Mouse (Mus musculus) cerebellum, postnatal 10 days (tissue): ENCODE results near the gene Stpg3.
A peak's percentile ranks its signal among the peaks of the same experiment; 100 is the strongest.

Source experiments
- DNase-seq, 2 experiments: peaks; one replicate each; pipeline ENCODE4 v3.0.0; 2021; ENCODE audit warnings: mixed read lengths in 2 of 2

The Stpg3 gene

DNA sequence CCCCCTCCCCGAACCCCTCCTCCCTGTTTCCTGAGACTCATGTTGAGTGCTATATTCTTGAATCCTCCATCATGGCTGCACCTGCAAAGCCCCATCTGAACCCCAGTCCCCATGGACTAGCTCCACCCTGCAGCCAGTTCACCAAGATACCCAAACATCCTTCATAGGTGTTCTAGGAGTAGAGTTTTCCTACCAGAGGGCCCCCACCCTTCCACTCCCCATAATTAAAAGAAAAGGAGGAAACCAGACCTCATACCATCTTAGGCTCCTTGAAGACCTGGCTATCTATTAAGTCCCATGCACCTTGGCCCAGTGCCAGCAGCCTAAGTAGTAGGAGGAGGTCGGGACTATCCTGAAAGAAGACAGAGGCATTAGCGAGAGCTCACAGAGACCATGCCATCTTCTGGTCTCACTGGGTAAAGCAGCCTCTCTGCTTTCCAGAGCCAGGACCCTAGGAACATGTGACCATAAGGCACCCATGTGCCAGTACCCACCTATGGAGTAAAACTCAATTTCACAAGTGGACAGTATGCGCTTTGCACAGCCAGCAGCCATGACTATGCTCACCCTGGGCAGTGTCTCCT is 10.7 kb downstream of the Stpg3 start:
- peak; percentile 37 to 56 for DNase-seq

DNA sequence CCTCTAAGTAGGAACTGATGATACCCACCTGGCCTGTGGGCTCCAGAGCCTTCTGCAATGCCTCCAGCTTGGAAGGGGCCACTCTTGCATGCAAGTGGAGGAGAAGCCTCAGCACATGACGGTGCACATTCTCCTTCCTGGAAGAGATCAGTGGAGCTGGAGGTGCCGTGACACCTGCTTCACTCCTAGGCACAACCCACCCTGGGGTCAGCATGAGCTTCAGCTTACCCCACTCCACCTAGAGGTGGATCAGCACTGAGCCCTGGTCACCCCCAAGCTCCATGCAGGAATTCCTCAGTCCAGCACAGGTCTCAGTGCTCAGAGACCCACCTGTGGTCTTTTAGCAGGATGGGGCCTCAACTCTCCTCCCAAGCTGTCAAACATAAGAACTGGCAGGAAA is 13.8 kb downstream of the Stpg3 start:
- DNase-seq, result no peak

DNA sequence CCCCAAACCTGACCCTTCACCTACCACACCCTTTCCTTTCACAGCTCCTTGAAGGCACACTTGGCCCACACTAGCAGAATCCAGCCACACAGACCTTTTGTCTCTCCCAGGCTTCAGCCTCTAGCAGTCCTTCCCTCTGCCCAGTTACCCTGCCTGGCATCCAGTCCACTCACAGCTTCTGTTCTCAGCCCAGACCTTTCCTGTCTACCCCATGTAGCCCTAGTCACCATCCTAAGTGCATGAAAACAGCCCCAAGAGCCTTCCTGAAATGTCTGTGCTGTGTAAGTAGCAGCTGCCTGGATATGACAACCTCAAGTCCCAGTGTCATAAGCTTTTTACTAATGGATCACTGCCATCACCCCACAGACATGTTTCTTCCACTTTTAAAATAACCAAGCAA is 16.5 kb downstream of the Stpg3 start:
- no peak for DNase-seq

DNA sequence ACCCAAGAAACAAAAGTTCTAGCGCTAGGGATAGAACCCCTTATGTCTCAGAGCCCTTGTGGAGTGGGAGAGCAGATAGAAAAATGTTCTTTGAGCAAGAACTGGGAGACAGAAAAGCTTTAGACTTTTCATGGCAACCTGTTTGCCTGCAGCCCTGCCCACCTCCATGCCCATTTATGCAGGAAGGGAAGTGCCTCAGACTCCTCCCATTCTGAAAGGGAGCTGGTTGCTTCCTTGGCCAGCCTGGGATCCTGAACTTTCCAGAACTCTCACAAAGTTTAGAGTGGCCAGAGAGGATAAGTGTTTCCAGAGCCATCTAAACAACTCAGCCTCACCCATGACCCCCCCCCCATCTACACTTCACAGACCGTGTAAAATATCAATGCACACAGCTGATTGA is 17.2 kb downstream of the Stpg3 start:
- DNase-seq, result no peak

DNA sequence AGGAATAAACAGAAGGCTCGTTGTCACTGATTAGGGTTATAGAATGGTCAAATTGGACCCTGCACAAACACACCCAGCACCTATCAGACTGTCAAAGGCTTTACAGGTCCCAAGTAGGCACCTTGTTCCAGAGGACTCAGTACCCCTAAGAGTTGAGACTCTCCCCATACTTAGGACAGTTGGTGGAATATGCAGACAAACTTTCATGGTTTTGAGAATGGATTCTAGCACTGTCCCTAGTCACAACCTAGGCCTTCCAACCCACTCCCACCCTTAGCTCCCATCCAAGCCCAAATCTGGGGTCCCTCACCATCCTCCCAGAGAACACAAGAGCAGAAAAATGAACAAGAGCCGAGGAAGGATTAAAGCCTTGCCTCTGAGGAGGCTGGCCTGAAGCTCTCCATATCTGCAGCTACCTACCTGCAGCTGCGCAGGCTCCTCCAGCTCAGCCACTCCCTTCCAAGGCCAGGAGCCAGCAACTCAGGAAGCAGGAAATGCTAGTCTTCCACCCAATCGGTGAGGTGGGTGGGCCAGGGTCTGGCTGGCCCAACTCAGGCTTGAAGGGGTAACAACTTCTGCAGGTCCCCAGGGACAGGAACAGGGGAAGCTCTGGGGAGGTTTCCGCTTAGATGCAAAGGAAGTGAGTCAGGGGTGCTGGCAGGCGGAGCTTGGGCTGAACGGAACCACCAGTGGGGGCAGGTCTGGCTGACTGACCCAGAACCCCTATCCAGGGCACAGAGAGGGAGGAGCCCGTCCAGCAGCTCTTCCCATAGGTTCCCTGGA is 18.1 kb downstream of the Stpg3 start, which contains the start of gene Tor4a:
TSS of gene Tor4a (minus strand) at position 715 of the 783 bp plus-strand sequence.
- DNase-seq, result no peak

DNA sequence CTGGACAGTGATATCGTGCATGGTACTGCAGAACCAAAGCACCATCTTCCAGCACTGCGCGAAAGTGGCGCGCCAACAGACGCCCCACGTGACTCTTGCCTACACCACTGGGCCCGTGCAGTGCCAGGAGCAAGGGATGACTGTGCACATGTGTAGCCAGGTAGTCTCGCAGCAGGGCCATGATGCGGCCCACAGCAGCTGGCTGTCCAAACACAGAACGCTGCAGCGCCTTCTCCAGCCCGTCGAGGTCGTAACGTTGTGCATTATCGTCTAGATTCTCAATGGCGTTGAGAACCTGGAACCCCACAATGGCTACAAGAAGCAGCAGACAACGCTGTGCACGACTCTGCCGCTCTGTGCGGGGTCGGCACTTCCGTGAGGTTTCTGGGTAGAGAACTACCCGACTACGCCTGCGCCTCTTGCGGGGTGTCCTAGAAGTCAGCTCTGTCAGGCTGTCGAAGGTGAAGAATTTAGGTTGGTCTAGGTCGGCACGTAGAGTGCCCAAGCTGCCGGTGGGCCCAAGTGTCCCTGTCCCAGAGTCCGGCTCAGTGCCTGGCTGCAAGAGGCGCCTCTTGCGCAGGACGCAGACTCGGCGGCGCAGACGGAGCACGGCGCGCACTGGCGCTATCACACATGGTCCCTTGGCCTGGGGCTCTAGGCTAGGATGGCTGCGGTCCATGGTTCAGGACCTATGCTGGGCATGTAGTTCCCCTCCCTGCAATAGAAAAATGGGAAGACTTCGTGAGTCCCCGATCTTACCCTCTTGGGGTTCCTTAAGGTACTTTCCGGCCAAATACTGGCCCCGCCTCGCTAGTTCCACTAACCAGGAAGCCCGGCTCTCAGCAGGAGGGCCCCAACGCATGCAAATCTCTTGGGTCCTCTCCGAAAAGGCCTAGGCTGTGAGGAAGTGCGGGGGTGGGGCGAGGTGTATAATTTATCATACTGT is 19.0 kb downstream of the Stpg3 start:
- DNase-seq, result peak in 1 of 2 experiments; percentile 43

DNA sequence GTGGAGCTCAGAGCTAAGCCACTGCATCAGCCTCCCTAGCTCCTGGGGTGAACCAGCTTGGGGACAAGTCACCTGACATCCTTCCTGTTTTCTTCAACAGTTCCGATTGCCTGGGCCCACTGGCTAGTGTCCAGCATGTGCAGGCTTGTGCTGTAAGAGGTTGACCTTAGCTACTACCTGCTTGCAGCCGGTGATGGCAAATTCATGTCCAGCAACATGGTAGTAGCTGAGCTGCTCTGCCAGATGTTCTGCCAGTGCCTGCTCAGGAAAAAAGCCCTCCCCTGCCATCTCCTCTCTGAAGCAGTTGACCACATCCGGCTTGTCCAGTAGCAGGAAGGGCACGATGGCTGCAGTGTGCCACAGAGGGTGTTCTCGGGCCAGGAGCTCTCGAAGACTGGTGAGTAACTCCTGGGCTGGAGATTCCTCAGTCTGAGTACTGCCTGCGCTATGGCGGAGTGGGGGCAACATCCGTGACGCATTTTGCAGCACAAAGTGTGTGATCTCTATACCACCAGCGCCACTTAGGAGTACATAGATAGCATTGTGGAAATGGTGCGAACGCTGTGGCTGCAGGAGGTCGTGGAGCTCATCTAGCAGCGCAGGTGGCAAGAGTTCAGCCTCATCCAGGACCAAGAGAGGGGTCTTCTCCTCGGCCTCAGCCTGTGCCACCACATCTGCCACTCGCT is 19.8 kb downstream of the Stpg3 start:
- no peak for DNase-seq

DNA sequence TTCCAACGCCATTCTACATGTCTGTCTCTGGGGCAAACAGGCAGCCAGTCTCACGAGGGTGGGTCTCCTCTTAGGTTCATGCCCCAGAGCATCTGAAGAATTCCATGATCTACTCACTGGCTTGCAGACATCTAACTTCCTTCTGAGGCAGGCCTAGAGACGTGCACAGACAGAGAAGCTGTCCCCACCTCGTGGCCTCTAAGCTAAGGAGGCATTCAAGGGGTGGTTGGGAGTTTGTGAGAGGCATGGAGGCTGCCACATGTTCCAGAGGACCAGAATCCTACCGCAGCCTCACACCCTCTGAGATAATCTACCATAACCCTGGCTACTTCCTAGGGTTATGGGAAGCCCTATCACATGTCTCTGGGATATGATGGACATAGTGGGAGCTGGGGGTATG is 20.4 kb downstream of the Stpg3 start:
- no peak for DNase-seq

DNA sequence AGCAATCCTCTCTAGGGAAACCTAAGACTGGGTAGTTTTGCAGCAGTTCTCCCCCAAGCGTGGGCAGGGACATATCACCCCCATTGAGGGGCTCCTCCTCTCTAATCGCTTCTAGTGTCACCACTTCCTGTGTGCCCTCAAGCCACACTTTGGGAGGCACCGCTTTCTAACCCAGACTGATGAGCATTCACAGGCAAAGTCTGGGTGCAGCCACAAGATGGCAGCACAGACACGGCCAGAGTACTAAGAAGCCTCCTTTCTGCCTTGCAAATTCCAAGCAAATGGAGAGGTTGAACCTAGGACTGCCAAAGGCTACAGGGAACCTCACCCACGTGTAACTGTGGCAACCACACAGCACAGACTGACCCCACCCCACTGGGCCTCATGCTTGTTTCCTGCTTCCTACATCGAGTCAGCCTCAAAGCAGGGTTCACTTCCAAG is 21.1 kb downstream of the Stpg3 start:
- peak; percentile 91 for DNase-seq

DNA sequence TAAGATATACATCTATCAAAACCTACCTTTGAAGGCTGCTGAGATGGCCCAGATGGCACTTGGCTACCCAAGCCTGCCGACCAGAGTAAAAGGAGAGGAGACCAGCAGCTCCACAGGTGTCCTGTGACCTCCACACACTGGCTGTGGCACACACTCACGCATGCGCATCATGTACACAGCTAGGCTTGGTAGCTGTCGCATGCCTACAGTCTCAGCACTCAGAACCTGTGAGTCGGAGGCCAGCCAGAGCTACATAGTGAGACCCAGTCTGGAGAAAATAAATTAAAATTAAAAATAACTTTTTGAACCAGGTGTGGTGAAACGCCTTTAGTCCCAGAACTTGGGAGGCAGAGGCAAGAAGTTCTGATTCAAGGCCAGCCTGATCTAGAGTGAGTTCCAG is 26.6 kb downstream of the Stpg3 start:
- no peak for DNase-seq

DNA sequence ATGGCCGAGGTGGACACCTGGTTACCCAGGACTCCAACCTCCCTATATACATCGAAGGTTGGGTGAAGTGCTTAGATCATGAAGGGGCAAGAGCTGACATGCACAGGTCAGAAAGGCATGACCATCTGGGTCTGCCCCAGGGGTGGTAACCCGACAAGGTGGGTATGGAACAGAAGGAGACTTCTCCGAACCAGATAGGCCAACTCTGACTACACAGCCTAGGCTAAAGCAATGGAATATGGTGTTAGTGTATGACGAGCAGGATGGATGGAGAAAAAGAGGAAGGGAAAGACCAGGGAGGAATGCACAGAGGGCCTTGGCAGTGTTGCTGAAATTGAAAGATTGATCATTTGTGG is 27.9 kb downstream of the Stpg3 start:
- DNase-seq, result no peak

DNA sequence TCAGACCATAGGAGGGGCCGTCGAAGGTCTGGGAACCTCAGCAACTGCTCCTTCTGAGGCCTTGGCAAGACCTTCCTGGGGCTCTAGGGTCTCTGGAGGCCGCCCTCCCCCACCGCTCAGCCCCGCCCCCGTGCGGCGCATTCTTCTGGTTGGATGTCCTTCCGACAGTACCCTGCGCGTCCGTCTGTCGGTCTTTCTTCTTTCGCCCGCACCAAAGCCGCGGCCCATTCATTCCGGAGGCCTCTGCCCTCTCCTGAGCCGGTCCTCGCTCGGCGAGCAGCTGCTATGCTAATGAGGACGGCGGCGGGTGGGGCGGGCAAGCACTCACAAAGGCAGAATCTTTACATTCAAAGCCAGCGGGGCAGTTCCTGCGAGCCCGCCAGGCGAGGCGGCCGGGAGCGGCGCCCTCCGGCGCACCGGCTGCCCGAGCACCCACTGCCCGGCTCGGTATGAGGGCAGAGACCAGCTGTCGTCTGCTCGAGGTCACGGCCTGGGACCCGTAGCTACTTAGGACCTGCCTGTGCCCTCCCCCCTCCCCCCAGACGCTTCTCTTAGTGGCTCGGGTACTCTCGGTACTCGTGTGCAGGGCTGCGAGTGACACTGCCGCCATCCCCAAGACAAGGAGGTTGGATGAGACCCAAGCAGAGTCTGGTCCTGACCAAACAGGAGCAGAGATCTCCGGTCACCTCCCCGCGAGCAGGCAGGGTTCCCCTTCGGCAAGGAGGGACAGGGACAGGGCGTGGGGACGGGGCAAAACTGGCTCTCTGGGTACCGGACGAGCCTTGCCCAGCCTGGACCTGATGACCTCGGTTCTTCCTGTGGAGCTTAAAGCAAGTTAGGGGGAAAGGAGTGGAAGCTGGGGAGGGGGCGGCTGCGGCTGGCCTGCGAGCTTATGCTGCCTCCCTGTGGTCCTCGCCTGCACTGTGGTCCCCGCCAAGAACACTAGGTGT is 28.5 kb downstream of the Stpg3 start:
- DNase-seq, result peak; percentile 73 to 75

DNA sequence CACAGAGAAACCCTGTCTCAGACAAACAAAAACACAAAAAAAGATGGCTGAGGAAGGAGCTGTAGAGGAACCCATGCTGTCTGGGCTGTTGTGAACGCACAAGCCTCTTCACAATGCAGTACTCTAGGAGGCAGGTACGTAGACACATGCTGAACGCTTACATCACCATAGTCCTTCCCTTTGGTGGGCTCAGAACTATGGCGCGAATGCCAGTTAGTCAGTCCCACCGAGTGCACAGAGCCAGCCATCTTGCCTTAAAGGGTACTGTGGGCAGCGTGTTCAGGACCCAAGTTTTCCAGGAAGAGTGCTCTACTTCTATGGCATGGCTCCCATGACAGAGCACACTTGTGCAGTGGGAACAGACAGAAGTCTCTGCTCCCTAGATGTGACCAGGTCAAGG is 29.9 kb downstream of the Stpg3 start:
- no peak for DNase-seq

DNA sequence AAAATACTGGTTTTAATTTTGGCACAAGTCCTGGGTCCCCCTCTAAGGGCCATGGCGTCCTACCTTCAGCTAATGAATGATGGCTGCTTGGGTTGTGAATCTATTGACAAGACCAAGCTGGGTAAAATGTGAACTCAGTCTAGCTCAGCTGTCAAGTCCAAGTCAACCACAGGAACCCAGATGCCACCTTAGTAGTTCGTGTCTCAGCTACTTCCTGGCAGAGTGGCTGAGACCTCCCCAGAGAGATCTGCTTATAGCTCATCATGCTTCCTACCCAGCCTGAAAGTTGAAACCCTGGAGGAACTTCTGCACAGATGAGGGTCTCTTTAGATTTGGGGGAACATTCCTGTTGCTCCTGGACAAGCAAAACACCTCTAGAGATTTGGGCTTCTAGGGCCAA is 31.1 kb downstream of the Stpg3 start:
- DNase-seq, result no peak

DNA sequence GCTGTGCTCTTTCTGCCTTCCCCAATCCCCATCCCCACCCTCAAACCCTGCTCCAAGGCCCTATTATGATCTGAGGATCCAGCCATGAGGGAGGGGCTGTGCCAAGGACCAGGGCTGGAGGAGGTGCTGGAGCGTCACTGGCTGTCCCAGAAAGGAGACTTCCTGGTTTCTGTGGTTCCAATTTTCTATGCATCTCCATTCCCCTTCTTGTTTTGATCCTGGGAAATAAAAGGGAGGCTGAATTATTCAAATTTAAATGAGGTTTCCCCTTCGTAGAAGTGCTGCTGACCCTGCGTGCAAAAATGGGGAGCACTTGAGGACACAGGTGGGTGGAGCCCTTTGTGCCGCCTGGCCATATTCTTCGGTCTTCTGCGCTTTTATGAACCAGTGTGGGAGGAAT is 31.8 kb downstream of the Stpg3 start:
- DNase-seq, result no peak

DNA sequence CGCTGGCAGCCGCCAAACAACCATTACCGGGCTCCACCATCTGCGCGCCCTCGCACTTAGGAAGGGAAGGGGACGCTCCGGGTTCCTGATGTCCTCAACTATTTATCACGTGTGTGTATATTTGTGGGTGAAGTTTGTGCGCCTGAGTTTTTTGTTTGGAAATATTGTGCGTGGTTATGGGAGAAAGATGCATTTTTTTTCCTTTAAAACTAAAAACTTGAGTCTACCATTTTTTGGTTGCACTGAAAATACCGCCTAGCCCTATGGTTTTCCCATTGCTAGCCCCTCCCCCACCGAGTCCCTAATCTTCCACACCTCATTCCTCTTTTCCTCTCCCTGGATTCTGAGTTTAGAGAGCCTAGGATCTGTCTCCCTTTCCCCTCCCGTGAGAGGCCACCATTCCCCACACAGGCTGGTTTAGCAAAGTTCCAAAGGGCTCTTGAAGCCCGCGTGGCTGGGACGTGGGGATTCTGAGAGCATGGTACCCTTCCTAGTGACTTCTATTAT is 32.5 kb downstream of the Stpg3 start:
- DNase-seq, result peak in 1 of 2 experiments; percentile 64

DNA sequence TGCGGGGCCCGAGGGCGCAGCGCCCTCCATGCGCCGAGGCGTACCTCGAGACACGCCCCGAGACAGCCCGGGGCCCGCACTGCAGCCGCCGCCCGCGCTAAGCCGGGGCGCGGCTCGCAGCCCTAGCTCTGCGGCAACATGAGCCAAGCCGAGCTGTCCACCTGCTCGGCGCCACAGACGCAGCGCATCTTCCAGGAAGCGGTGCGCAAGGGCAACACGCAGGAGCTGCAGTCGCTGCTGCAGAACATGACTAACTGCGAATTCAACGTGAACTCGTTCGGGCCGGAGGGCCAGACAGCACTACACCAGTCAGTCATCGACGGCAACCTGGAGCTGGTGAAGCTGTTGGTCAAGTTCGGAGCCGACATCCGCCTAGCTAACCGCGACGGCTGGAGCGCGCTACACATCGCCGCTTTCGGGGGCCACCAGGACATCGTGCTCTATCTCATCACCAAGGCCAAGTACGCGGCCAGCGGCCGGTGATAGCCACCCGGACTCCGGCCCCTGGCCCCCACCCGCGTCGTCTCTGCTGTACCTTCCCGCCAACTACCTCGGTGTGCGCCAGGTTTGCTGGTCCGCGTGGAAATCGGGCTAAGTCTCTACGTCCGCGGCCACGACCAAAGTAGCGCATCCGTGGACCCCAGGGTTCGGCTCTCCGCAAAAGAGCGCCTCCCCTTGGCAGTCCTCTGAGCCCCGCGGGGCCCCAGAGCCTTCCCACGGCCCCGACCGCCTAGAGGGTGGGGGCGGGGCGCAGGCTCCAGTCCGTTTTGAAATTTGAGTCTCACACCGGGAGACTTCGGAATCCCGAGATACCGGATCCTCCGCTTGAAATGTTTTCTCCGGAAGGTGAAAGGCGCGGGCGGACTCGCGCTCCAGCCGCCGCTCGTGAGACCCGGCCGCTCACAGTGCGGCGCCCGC is 33.2 kb downstream of the Stpg3 start:
- peak; percentile 63 to 71 for DNase-seq

DNA sequence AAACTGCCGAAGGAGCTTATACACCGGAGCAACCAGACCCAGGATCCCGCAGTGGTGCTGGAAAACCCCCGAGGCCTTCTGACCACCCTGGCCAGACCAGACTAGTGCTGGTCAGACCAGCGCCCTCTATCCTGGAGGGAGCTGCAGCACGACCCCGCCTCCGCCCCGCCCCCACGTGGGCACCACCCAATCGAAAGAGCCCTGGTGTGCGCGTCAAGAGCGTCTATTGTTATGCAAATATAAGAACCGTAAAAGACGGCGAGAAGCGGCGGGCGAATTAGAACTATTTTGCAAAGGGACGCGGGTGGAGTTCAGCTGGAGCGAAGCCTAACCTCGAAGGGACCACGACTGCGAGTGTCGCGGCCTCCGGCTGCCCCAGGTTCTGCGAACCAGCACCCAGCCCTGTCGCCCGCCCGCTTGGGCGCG is 33.9 kb downstream of the Stpg3 start, which contains the start of gene Nrarp:
TSS of gene Nrarp (plus strand) at position 281 of the 426 bp plus-strand sequence.
- peak; percentile 96 to 97 for DNase-seq

DNA sequence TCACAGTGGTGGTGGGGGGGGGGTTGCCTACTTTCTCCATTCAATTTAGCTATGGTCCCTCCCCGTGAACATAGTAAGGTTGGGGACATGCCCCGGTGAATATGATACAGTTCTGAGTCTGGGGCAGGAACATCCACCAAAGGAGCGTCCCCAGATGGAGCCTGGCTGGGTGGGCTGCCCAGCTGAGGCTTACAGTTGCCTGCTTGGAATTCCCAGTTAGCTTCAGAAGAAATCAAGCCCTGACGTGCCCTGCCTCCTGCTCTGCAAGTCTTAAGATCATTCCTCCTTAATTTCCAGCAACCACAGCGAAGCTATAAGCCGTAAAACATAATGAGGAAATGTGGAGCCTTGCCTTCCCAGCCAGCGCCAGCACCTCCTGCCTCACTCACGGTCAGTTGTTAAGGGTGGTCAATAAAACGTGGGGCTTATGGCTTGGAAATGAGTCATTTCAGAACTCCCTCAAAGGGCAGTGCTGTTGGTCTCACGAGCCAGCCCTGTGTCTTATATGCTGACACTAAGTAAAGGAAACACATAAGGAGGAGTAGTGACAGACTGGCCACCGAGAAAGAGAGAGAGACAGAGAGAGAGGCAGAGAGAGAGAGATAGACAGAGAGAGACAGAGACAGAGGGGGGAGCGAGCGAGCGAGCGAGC is 34.7 kb downstream of the Stpg3 start:
- no peak for DNase-seq
